Mouse (Mus musculus): ENCODE measurements around the gene Enpp6. TPM values are rescaled to one million over a fixed set of nuclear protein-coding genes. Genes with fewer than 3 reads are reported as not detected.

Gene Enpp6
- polyA plus RNA-seq, 1 experiment: not detected

DNA sequence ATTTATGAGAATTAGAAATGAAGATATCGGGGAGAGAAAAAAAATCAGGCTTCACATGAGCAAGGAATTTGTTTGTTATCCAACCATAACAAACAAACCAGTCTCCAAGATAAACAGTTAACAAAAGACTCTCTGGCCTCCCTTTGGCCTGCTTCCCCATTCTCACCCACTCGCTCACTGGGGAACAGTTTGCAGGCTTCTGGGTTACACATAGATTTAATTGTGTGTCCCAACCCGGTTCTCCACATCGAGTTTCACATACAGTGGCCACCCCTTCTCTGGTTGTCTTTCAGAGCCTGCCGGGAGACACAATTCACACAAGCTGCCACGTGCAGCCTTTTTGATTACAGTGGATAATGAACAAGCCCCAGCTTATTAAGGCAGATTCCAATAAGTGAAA, 1.7 kb downstream of the Enpp6 start:
- Histone ChIP-seq H3K4me2 (ENCODE audit: low read depth) (no peak overlapping the region), H3ac (ENCODE audit: control insufficient read depth, insufficient read length) (no peak overlapping the region), H3K4me3 (no peak overlapping the region), H3K36me3 (ENCODE audit: control insufficient read depth, insufficient read depth) (no peaks in the 10 kb centered on the region), H3K27me3 (ENCODE audit: control insufficient read depth, insufficient read depth, insufficient read length) (peaks cover 22% of the 10 kb centered on the region), H3K79me2 (ENCODE audit: control insufficient read depth, insufficient read depth) (no peaks in the 10 kb centered on the region)
- TF ChIP-seq MYOD1 (IDR thresholded peaks at IDR 0.05; ENCODE audit: control insufficient read depth in 1 of 3, insufficient read length in 2 of 3, low read depth in 2 of 3): no peak
- no peak for TF ChIP-seq TCF12 (IDR thresholded peaks at IDR 0.05; ENCODE audit: insufficient read depth, poor library complexity, severe bottlenecking)
- TF ChIP-seq REST (IDR thresholded peaks at IDR 0.05; ENCODE audit: insufficient read depth, insufficient read length): no peak
- no peak for TF ChIP-seq TCF3 (IDR thresholded peaks at IDR 0.05; ENCODE audit: insufficient read length, low read depth)
- no peak for TF ChIP-seq MAX (IDR thresholded peaks at IDR 0.05; ENCODE audit: low read depth)
- no peak for TF ChIP-seq SRF (IDR thresholded peaks at IDR 0.05; ENCODE audit: control insufficient read depth, insufficient read length, low read depth)
- TF ChIP-seq POLR2A (IDR thresholded peaks at IDR 0.05; ENCODE audit: insufficient read length, low read depth): no peak

DNA sequence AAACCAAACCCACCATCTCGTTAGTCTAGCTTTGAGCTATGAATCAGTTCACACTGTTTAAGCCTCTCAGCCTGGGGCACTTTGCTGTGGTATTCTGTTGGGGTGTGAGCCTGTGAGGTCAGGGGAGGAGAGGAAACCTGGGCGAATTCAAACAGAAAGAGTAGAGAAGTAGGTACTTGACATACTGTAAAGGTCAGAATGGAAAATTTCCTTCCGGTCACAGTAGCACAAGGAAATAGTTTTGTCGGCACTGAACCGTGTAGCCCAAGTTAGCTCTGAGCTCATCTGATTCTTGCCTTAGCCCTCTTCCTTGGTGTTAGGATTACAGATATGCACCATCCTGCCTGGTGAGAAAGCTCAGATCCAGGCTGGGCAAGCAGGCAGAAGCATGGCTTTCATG, 4.4 kb downstream of the Enpp6 start:
- Histone ChIP-seq H3K27me3 (ENCODE audit: control insufficient read depth, insufficient read depth, insufficient read length) (peaks cover 15% of the 10 kb centered on the region), H3ac (ENCODE audit: control insufficient read depth, insufficient read length) (no peak overlapping the region), H3K4me3 (no peak overlapping the region), H3K36me3 (ENCODE audit: control insufficient read depth, insufficient read depth) (no peaks in the 10 kb centered on the region), H3K79me2 (ENCODE audit: control insufficient read depth, insufficient read depth) (no peaks in the 10 kb centered on the region), H3K4me2 (ENCODE audit: low read depth) (no peak overlapping the region)
- TF ChIP-seq USF1 (IDR thresholded peaks at IDR 0.05; ENCODE audit: low read depth): no peak
- TF ChIP-seq TCF12 (IDR thresholded peaks at IDR 0.05; ENCODE audit: insufficient read depth, poor library complexity, severe bottlenecking): no peak
- TF ChIP-seq E2F4 (IDR thresholded peaks at IDR 0.05; ENCODE audit: insufficient read depth): no peak
- no peak for TF ChIP-seq TCF3 (IDR thresholded peaks at IDR 0.05; ENCODE audit: insufficient read length, low read depth)
- no peak for TF ChIP-seq POLR2A (IDR thresholded peaks at IDR 0.05; ENCODE audit: insufficient read length, low read depth)

DNA sequence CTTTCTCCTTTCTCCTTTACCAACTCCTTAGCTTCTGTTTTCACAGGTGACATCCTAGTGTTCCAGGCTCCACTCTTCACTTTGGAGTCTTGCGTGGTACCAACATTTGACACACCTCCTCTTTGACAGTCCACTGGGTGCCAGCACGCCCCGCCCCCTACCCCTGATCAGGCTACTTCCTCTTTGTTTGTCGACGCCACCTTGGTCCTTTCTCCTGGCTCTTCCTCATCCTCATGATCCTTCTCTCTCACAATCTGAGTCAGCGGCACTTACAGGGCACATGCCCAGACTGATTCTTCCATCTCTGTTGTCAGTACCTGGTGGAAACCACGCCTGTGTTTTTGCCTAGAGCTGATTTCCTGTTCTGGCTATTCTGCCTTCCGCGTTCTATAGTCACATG, 5.9 kb downstream of the Enpp6 start:
- Histone ChIP-seq H3ac (ENCODE audit: control insufficient read depth, insufficient read length) (no peak overlapping the region), H3K4me3 (no peak overlapping the region), H3K36me3 (ENCODE audit: control insufficient read depth, insufficient read depth) (no peaks in the 10 kb centered on the region), H3K4me2 (ENCODE audit: low read depth) (no peak overlapping the region), H3K79me2 (ENCODE audit: control insufficient read depth, insufficient read depth) (no peaks in the 10 kb centered on the region), H3K27me3 (ENCODE audit: control insufficient read depth, insufficient read depth, insufficient read length) (peaks cover 14% of the 10 kb centered on the region)
- TF ChIP-seq POLR2A (IDR thresholded peaks at IDR 0.05; ENCODE audit: insufficient read length, low read depth) (no peak), E2F4 (IDR thresholded peaks at IDR 0.05; ENCODE audit: insufficient read depth) (no peak), MYOD1 (IDR thresholded peaks at IDR 0.05; ENCODE audit: control insufficient read depth in 1 of 3, insufficient read length in 2 of 3, low read depth in 2 of 3) (no peak), POLR2AphosphoS2 (IDR thresholded peaks at IDR 0.05; ENCODE audit: insufficient read length, low read depth) (no peak)

DNA sequence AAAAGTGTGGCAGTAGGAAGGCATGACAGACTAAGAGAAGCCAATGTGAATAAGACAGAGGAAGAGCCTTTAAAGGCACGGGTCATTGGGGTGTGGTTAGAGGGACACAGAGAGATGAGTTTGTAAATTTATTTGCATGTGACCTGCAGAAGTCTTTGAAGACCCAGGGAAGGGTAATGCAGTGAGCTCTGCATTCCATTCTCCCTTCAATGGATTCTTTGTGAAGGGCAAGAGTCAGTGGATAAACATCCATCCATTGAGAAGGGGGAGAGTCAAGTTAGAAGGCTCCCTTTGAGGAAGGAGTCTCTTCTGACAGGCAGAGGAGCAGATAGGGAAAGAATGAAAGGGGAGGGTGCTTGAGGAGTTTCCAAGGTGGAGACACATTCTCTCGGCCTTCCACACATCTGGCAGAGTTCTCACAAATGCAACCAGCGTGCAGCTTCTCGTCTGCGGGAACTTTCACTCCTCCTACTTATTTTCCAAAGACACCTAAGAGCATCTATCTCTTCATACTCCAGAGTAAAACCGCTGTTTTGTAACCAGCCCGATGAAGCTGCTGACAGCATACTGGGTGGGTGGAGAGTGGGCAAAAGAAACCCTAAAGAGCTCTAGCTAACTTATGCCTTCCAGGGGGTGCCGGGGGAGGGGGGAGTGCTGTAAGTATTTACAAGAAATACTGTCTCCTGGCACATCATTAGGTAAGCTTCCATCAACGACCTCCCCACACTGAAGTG, 9.4 kb downstream of the Enpp6 start:
- H3K4me3 ChIP-seq: no peak overlapping the region
- no peak overlapping the region for H3K4me2 ChIP-seq (ENCODE audit: low read depth)
- H3K79me2 ChIP-seq (ENCODE audit: control insufficient read depth, insufficient read depth): no peaks in the 10 kb centered on the region
- H3K27me3 ChIP-seq (ENCODE audit: control insufficient read depth, insufficient read depth, insufficient read length): peaks cover 4% of the 10 kb centered on the region
- H3ac ChIP-seq (ENCODE audit: control insufficient read depth, insufficient read length): no peak overlapping the region
- TF ChIP-seq E2F4 (IDR thresholded peaks at IDR 0.05; ENCODE audit: insufficient read depth): no peak
- no peak for TF ChIP-seq REST (IDR thresholded peaks at IDR 0.05; ENCODE audit: insufficient read depth, insufficient read length)
- TF ChIP-seq SRF (IDR thresholded peaks at IDR 0.05; ENCODE audit: control insufficient read depth, insufficient read length, low read depth): no peak
- TF ChIP-seq POLR2AphosphoS2 (IDR thresholded peaks at IDR 0.05; ENCODE audit: insufficient read length, low read depth): no peak
- TF ChIP-seq TCF12 (IDR thresholded peaks at IDR 0.05; ENCODE audit: insufficient read depth, poor library complexity, severe bottlenecking): no peak
- H3K36me3 ChIP-seq (ENCODE audit: control insufficient read depth, insufficient read depth): no peaks in the 10 kb centered on the region

DNA sequence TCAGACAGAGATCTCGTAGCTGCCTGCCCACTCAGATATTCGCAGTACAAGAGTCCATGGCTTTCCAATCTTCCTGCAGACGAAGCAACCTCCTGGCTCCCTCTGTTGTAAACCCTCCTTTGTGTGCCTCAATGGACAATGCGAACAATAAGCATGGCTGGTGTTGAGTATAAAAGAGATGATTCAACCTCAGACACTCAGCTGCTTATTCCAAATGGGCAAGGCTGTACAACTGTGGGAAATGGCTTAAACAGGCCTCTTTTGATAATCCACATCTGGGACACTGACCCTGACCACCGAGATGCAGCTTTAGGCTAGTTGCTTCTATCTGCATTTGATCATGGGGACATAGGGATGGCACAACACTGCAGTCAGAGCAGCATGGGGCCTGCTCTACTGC, 19.0 kb downstream of the Enpp6 start:
- TF ChIP-seq CEBPB (IDR thresholded peaks at IDR 0.05; ENCODE audit: insufficient read depth, poor library complexity, severe bottlenecking): no peak
- no peak for TF ChIP-seq TCF12 (IDR thresholded peaks at IDR 0.05; ENCODE audit: insufficient read depth, poor library complexity, severe bottlenecking)
- TF ChIP-seq MYOD1 (IDR thresholded peaks at IDR 0.05; ENCODE audit: control insufficient read depth in 1 of 3, insufficient read length in 2 of 3, low read depth in 2 of 3): no peak
- no peak for TF ChIP-seq MAX (IDR thresholded peaks at IDR 0.05; ENCODE audit: low read depth)
- no peak for TF ChIP-seq USF1 (IDR thresholded peaks at IDR 0.05; ENCODE audit: low read depth)
- TF ChIP-seq SRF (IDR thresholded peaks at IDR 0.05; ENCODE audit: control insufficient read depth, insufficient read length, low read depth): no peak
- no peak for TF ChIP-seq POLR2AphosphoS2 (IDR thresholded peaks at IDR 0.05; ENCODE audit: insufficient read length, low read depth)
- no peak for TF ChIP-seq TCF3 (IDR thresholded peaks at IDR 0.05; ENCODE audit: insufficient read length, low read depth)
- TF ChIP-seq E2F4 (IDR thresholded peaks at IDR 0.05; ENCODE audit: insufficient read depth): no peak
- TF ChIP-seq POLR2A (IDR thresholded peaks at IDR 0.05; ENCODE audit: insufficient read length, low read depth): no peak
- TF ChIP-seq MYOG (IDR thresholded peaks at IDR 0.05; ENCODE audit: control insufficient read depth in 1 of 3, insufficient read depth in 1 of 3, insufficient read length in 2 of 3, low read depth in 2 of 3): no peak
- no peak for TF ChIP-seq REST (IDR thresholded peaks at IDR 0.05; ENCODE audit: insufficient read depth, insufficient read length)
- Histone ChIP-seq H3K4me2 (ENCODE audit: low read depth) (no peak overlapping the region), H3K36me3 (ENCODE audit: control insufficient read depth, insufficient read depth) (no peaks in the 10 kb centered on the region), H3ac (ENCODE audit: control insufficient read depth, insufficient read length) (no peak overlapping the region), H3K4me3 (no peak overlapping the region), H3K27me3 (ENCODE audit: control insufficient read depth, insufficient read depth, insufficient read length) (peaks cover 11% of the 10 kb centered on the region), H3K79me2 (ENCODE audit: control insufficient read depth, insufficient read depth) (no peaks in the 10 kb centered on the region)

All from myocyte (in vitro differentiated cells).